Mouse (Mus musculus) ovary, adult 10 weeks (tissue): Measurements from ENCODE around the gene Mmp2. TPM values are rescaled to one million over a fixed set of nuclear protein-coding genes. Genes with fewer than 3 reads are reported as not detected.

Experiments
- polyA plus RNA-seq: library from polyadenylated mRNA; stranded (reverse); fragments of 350-450 nt; fragmentation: Illumina TruSeq; extraction: RNeasy Lipid Tissue Mini Kit (QIAGEN cat#74804); gene quantifications from one replicate; pipeline ENCODE4 v1.2.3, GENCODE M21; 2014

Mmp2 gene
- 21.7 TPM for polyA plus RNA-seq

DNA sequence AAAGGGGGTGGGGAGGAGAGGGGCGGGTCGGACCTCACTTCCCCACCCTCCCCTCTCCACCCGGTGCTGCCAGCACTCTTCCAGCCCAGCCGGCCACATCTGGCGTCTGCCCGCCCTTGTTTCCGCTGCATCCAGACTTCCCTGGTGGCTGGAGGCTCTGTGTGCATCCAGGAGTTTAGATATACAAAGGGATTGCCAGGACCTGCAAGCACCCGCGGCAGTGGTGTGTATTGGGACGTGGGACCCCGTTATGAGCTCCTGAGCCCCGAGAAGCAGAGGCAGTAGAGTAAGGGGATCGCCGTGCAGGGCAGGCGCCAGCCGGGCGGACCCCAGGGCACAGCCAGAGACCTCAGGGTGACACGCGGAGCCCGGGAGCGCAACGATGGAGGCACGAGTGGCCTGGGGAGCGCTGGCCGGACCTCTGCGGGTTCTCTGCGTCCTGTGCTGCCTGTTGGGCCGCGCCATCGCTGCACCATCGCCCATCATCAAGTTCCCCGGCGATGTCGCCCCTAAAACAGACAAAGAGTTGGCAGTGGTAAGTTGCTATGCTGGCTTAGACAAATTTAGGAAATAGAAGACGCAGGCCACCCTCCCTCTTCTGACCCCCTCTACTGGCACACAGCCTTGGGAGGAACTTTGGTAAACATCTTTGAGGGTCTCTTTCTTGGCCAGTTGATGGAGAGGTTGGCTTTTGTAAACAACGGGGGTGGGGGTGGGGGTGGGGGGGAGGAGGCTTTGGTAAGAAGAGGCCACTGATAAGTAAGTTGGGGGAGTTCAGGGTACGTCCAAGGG, at the start of gene Mmp2:
Gene Mmp2, plus strand, starts transcription at position 49 of the 792 bp plus-strand sequence.

GRCm38 (mm10) chr8:92855171-92855894, 28.2 kb downstream of the Mmp2 start, which contains the start of gene Lpcat2:
Gene Lpcat2, plus strand, starts transcription at chr8:92855339.

DNA sequence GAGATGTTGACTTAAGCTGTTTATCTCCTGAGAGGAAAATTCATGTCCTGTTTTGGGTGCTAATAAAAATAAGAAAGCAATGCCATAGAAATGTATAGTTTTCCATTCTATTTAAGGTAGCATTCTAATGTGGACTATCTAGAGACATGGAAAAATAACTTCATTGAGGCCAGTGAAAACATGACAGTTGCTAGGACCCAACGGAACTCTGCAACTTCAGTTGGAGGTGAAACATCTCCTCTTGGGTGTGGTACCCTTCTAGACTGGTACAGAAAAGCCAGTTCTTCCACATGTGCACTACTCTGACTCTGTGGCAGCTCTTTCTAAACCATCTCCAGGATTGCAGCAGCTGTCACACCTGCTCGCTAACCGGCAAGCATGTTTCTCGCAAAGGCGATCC, 74.0 kb downstream of the Mmp2 start, which contains the start of gene Capns2:
Gene Capns2, plus strand, starts transcription at position 301 of the 400 bp plus-strand sequence.

Other genes starting within 250 kb of the Mmp2 start
- gene Irx6, start 153.0 kb upstream of the Mmp2 start, polyA plus RNA-seq: not detected
- 8.3 TPM for gene Lpcat2, start 28.0 kb downstream of the Mmp2 start, polyA plus RNA-seq
- gene Capns2, start 74.1 kb downstream of the Mmp2 start, polyA plus RNA-seq: not detected
- gene Slc6a2, start 132.8 kb downstream of the Mmp2 start, polyA plus RNA-seq: 1.7 TPM
- not detected for gene Ces1a, start 220.9 kb downstream of the Mmp2 start, polyA plus RNA-seq